Mouse (Mus musculus) megakaryocyte, embryonic 14.5 days (primary cell): ENCODE data around the gene Thumpd3. TPM values are rescaled to one million over a fixed set of nuclear protein-coding genes. Genes with fewer than 3 reads are reported as not detected.

Experiments used
- H3K27me3 ChIP-seq: replicated peaks from 2 replicates; pipeline ENCODE3; 2012; ENCODE audit warnings: inconsistent platforms
- H3K36me3 ChIP-seq: replicated peaks from 2 replicates; pipeline ENCODE3; 2012; ENCODE audit warnings: low read length, inconsistent platforms, mixed read lengths
- H3K4me1 ChIP-seq: 2 replicates; pipeline ENCODE4 v1.6.1; 2012; ENCODE audit warnings: inconsistent platforms
- H3K4me3 ChIP-seq: replicated peaks from 2 replicates; pipeline ENCODE3; 2012; ENCODE audit warnings: moderate library complexity, mild to moderate bottlenecking, inconsistent platforms
- H3K9me3 ChIP-seq: 2 replicates; pipeline ENCODE4 v1.6.1; 2012; ENCODE audit warnings: inconsistent platforms
- FLI1 ChIP-seq: IDR thresholded peaks from 2 replicates; pipeline ENCODE4 v1.6.1; 2012; ENCODE audit warnings: low read length, inconsistent platforms, mixed read lengths
- GATA1 ChIP-seq: IDR thresholded peaks from 3 replicates; pipeline ENCODE4 v1.6.1; 2012; ENCODE audit warnings: mixed read lengths, low read length, inconsistent platforms, borderline replicate concordance
- polyA plus RNA-seq: library from polyadenylated mRNA; stranded (reverse); fragments of >175 nt; gene quantifications from 2 replicates; pipeline ENCODE4 v1.2.3, GENCODE M21; 2012; ENCODE audit warnings: low replicate concordance; ENCODE audit not compliant: insufficient read depth

Gene Thumpd3
- polyA plus RNA-seq, 1 experiment, result 5.0 TPM

GRCm38 (mm10) chr6:113103765-113104164 is 57.7 kb downstream of the Thumpd3 start:
- no peak for TF ChIP-seq GATA1
- Histone ChIP-seq H3K27me3 (no peaks in the 10 kb centered on the region), H3K4me1 (peaks cover 52% of the 10 kb centered on the region), H3K36me3 (peaks cover 54% of the 10 kb centered on the region), H3K9me3 (no peaks in the 10 kb centered on the region), H3K4me3 (no peak overlapping the region)

GRCm38 (mm10) chr6:113109378-113109777 is 63.4 kb downstream of the Thumpd3 start:
- Histone ChIP-seq H3K9me3 (no peaks in the 10 kb centered on the region), H3K4me1 (peaks cover 11% of the 10 kb centered on the region; the same call in 1 of the 2 replicates), H3K27me3 (no peaks in the 10 kb centered on the region), H3K4me3 (no peak overlapping the region), H3K36me3 (peaks cover 97% of the 10 kb centered on the region)
- no peak for TF ChIP-seq GATA1
- TF ChIP-seq FLI1, result no peak

GRCm38 (mm10) chr6:113109956-113110355 is 63.9 kb downstream of the Thumpd3 start:
- no peaks in the 10 kb centered on the region for H3K9me3 ChIP-seq
- H3K4me1 ChIP-seq, result peaks cover 6% of the 10 kb centered on the region; the same call in 1 of the 2 replicates
- H3K27me3 ChIP-seq, result no peaks in the 10 kb centered on the region
- peaks cover 97% of the 10 kb centered on the region for H3K36me3 ChIP-seq
- TF ChIP-seq FLI1 (no peak), GATA1 (no peak)
- no peak overlapping the region for H3K4me3 ChIP-seq

Other genes starting within 250 kb of the Thumpd3 start
- gene Srgap3, start 99.0 kb upstream of the Thumpd3 start, polyA plus RNA-seq, result 8.3 and 10.8 TPM in 2 replicates
- 5.5 and 15.2 TPM in 2 replicates for gene Setd5, start 31.1 kb downstream of the Thumpd3 start, polyA plus RNA-seq
- gene Lhfpl4, start 149.2 kb downstream of the Thumpd3 start, polyA plus RNA-seq, result not detected in 2 replicates
- 479 and 605 TPM in 2 replicates for gene Mtmr14, start 191.6 kb downstream of the Thumpd3 start, polyA plus RNA-seq
- gene Cpne9, start 236.1 kb downstream of the Thumpd3 start, polyA plus RNA-seq, result 0.43 and 2.3 TPM in 2 replicates